Mouse (Mus musculus) forebrain, embryonic 11.5 days (tissue): ENCODE measurements at regions not wholly inside any gene's neighbourhood (a gene's known extent, or its start where the extent isn't known, plus 50 kb on each side); places are given as distances from the start of the nearest gene placed in this dataset.

Experiments
- ATAC-seq: fragments of 200-750 bp; cut with Nextera tagmentation; replicated peaks from 2 replicates; pipeline ENCODE4 v1.8.0; 2017; ENCODE audit warnings: moderate TSS enrichment; ENCODE audit not compliant: low FRiP score
- DNase-seq: peaks from one replicate; pipeline ENCODE4 v3.0.0-alpha.2; 2017; ENCODE audit warnings: low spot score
- H3K27ac ChIP-seq: fragments of 300-500 bp; sonication (generic); 2 replicates; pipeline ENCODE4 v1.5.1; 2014; ENCODE audit warnings: low read depth, low read length
- H3K27me3 ChIP-seq: fragments of 300-500 bp; sonication (generic); 2 replicates; pipeline ENCODE4 v1.6.1; 2014; ENCODE audit warnings: mild to moderate bottlenecking, low read length, mixed read lengths; ENCODE audit not compliant: control insufficient read depth, insufficient read depth
- H3K36me3 ChIP-seq: fragments of 300-500 bp; sonication (generic); 2 replicates; pipeline ENCODE4 v1.6.1; 2014; ENCODE audit warnings: mild to moderate bottlenecking, low read length, moderate library complexity, mixed read lengths; ENCODE audit not compliant: control insufficient read depth, insufficient read depth
- H3K4me1 ChIP-seq: fragments of 300-500 bp; sonication (generic); replicated peaks from 2 replicates; pipeline ENCODE4 v1.6.1; 2014; ENCODE audit warnings: low read length, mixed read lengths; ENCODE audit not compliant: control insufficient read depth, insufficient read depth
- H3K4me2 ChIP-seq: fragments of 300-500 bp; sonication (generic); 2 replicates; pipeline ENCODE4 v1.6.1; 2014; ENCODE audit warnings: low read depth, mild to moderate bottlenecking, low read length, moderate library complexity, mixed read lengths; ENCODE audit not compliant: severe bottlenecking
- H3K4me3 ChIP-seq: fragments of 300-500 bp; sonication (generic); 2 replicates; pipeline ENCODE4 v1.5.1; 2014; ENCODE audit warnings: low read depth, low read length
- H3K9ac ChIP-seq: fragments of 300-500 bp; sonication (generic); 2 replicates; pipeline ENCODE4 v1.6.1; 2014; ENCODE audit warnings: low read length
- H3K9me3 ChIP-seq: fragments of 300-500 bp; sonication (generic); 2 replicates; pipeline ENCODE4 v1.6.1; 2016; ENCODE audit warnings: low read length, mixed read lengths; ENCODE audit not compliant: control insufficient read depth
- WGBS: fragments of 180-500 bp; shearing (Covaris S2); extraction: QIAGEN DNeasy Blood & Tissue Kit; methylation state at CpG from one replicate; pipeline ENCODE4 v1.1.7; 2014; 5-methylcytosine and 5-hydroxymethylcytosine counted together

DNA sequence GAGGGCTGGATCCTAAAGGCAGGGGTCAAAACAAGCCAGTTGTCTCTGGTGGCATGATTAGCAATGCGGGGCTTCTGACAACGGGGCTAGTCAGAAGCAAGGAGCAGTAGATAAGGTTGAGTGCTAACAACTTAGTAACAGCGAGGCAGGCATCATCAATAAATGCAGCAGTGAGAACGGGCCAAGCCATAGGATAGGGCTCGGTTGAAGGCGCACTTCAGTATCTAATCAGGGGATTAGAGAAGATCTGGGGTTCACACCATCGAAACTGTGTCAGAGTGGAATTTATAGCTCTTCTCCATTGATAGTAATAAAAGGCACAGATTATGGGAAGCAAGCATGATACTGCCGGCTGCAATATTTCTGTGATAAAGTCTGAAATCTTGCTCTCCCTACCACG is 402.0 kb upstream of the Fam241a start:
- Histone ChIP-seq H3K4me3 (no peak overlapping the region), H3K4me2 (no peak overlapping the region), H3K9ac (no peak overlapping the region), H3K36me3 (no peaks in the 10 kb centered on the region), H3K9me3 (no peaks in the 10 kb centered on the region), H3K27me3 (no peaks in the 10 kb centered on the region), H3K27ac (no peak overlapping the region), H3K4me1 (no peaks in the 10 kb centered on the region)
- DNase-seq (no peak), ATAC-seq (no peak)
- 88% methylated on average over 9 of the region's 9 CpGs for WGBS

DNA sequence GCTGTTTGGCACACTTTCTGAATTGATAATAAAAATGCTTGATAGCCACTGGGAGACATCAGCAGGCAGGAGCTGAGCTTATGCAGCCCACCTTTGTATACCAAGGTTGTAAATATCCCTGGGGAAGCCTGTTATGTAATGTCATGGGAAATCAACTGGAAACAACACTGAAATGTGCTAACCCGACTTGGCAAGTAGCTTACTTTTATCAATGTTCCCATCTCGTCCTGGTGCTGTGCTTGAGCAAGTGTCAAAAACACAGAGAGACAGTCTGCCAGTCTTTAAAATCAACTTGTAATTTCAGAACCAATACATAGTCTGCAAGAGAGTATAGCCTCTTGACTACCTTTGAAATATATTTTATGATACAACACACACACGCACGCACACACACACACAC is 391.7 kb upstream of the Fam241a start:
- ATAC-seq (no peak), DNase-seq (no peak)
- Histone ChIP-seq H3K9ac (no peak overlapping the region), H3K9me3 (no peaks in the 10 kb centered on the region), H3K4me2 (no peak overlapping the region), H3K36me3 (no peaks in the 10 kb centered on the region), H3K27ac (no peak overlapping the region), H3K4me3 (no peak overlapping the region), H3K4me1 (no peaks in the 10 kb centered on the region), H3K27me3 (no peaks in the 10 kb centered on the region)
- 87% methylated on average over 4 of the region's 4 CpGs for WGBS

- H3K4me2 ChIP-seq = no peak overlapping the region
- WGBS = 89% methylated on average over 6 of the region's 6 CpGs
- ATAC-seq = no peak
Observed at GRCm38 (mm10) chr3:128285214-128285613, 389.1 kb upstream of the Fam241a start.

DNA sequence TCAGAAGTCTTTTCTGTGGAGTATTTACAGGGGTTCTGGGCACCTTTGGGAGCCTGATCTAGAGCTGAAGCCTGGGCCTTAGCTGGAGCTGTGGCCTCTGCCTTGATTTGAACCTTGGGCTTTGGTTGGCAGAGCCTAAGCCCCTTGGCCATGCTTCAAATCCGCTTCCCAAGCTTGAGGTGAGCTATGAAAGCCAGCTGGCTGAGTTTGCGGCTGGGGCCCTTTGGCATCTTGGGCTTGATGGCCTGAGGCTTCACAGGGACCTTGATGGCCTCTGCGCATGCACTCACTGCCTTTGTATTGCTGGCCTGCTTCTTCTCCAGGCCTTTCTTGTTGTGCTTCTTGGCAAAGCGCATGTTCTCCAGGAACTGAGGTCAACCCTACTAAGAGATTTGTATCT is 384.5 kb upstream of the Fam241a start:
- Histone ChIP-seq H3K27ac (no peak overlapping the region), H3K4me1 (no peaks in the 10 kb centered on the region), H3K9me3 (no peaks in the 10 kb centered on the region), H3K4me3 (no peak overlapping the region), H3K36me3 (no peaks in the 10 kb centered on the region), H3K27me3 (no peaks in the 10 kb centered on the region), H3K4me2 (no peak overlapping the region), H3K9ac (no peak overlapping the region)
- ATAC-seq (no peak), DNase-seq (no peak)
- 96% methylated on average over 4 of the region's 4 CpGs for WGBS

More at GRCm38 (mm10) chr3:128285214-128285613, 389.1 kb upstream of the Fam241a start:
- no peak for DNase-seq
- no peaks in the 10 kb centered on the region for H3K36me3 ChIP-seq
- H3K9ac ChIP-seq = no peak overlapping the region
- H3K27ac ChIP-seq = no peak overlapping the region
- no peaks in the 10 kb centered on the region for H3K9me3 ChIP-seq
- H3K27me3 ChIP-seq = no peaks in the 10 kb centered on the region
- no peak overlapping the region for H3K4me3 ChIP-seq
- H3K4me1 ChIP-seq = no peaks in the 10 kb centered on the region

GRCm38 (mm10) chr3:128270576-128270975 is 374.5 kb upstream of the Fam241a start:
- DNase-seq = no peak
- WGBS = 76% methylated on average over 6 of the region's 6 CpGs
- H3K36me3 ChIP-seq = no peaks in the 10 kb centered on the region
- no peak overlapping the region for H3K27ac ChIP-seq
- H3K9me3 ChIP-seq = no peaks in the 10 kb centered on the region
- H3K27me3 ChIP-seq = no peaks in the 10 kb centered on the region
- no peak overlapping the region for H3K4me3 ChIP-seq
- no peaks in the 10 kb centered on the region for H3K4me1 ChIP-seq
- H3K4me2 ChIP-seq = no peak overlapping the region
- H3K9ac ChIP-seq = no peak overlapping the region
- no peak for ATAC-seq

- 90% methylated on average over 2 of the region's 2 CpGs for WGBS
- Histone ChIP-seq H3K9me3 (no peaks in the 10 kb centered on the region), H3K4me1 (no peaks in the 10 kb centered on the region), H3K27ac (no peak overlapping the region), H3K36me3 (no peaks in the 10 kb centered on the region), H3K27me3 (no peaks in the 10 kb centered on the region), H3K4me3 (no peak overlapping the region), H3K4me2 (no peak overlapping the region), H3K9ac (no peak overlapping the region)
- DNase-seq (no peak), ATAC-seq (no peak)
Observed at GRCm38 (mm10) chr3:128261208-128261607, 365.1 kb upstream of the Fam241a start.

DNA sequence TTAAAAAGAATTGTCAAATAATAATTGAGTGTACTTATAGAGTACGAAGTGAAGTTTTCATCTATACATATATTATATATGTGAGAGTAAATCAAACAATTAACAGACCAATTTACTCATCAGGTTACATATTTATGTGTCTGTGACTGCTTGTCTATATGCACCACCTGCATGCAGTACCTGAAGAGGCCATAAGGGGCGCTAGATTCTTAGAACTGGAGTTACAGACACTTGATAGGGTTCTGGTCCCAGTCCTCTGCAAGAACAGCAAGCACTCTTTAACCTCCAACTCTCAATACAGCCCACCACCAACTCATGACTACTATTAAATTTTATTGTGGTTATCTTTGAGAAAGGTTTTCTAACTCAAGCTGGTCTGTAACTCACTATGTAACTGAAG is 351.7 kb upstream of the Fam241a start:
- no peaks in the 10 kb centered on the region for H3K27me3 ChIP-seq
- no peak for DNase-seq
- WGBS = 70% methylated on average over 2 of the region's 2 CpGs

GRCm38 (mm10) chr3:128239813-128240421 is 343.8 kb upstream of the Fam241a start:
- H3K9me3 ChIP-seq = no peaks in the 10 kb centered on the region
- no peak overlapping the region for H3K4me3 ChIP-seq
- no peaks in the 10 kb centered on the region for H3K4me1 ChIP-seq
- 90% methylated on average over 7 of the region's 7 CpGs for WGBS
- no peak overlapping the region for H3K27ac ChIP-seq
- H3K36me3 ChIP-seq = no peaks in the 10 kb centered on the region
- no peak overlapping the region for H3K4me2 ChIP-seq
- no peaks in the 10 kb centered on the region for H3K27me3 ChIP-seq
- no peak overlapping the region for H3K9ac ChIP-seq
- ATAC-seq (no peak), DNase-seq (no peak)

More for the DNA sequence above, 351.7 kb upstream of the Fam241a start:
- H3K4me1 ChIP-seq = no peaks in the 10 kb centered on the region
- no peaks in the 10 kb centered on the region for H3K36me3 ChIP-seq
- no peak overlapping the region for H3K27ac ChIP-seq
- no peak for ATAC-seq
- no peak overlapping the region for H3K4me2 ChIP-seq
- peaks cover 4% of the 10 kb centered on the region; the same call in 1 of the 2 replicates for H3K9me3 ChIP-seq
- H3K9ac ChIP-seq = no peak overlapping the region
- no peak overlapping the region for H3K4me3 ChIP-seq

DNA sequence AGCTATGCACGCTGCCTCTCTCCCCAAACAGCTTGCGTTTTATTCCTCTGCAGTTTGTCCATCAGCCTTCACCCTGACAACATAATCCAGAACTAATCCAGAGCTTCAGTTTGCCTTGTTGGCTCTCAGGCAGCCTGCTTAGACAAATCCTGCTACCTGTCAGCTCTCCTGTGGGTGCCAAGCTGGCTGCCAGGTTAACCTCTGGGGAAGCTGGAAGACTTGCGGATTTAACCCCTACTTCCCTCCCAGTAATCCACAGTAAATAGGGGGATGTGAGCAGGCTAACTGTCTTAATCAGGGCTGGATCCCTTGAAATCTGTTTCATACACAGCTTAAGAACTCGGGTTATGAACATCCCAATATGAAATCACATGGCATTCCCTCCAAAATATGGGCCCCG is 334.3 kb upstream of the Fam241a start:
- H3K9me3 ChIP-seq = no peaks in the 10 kb centered on the region
- 90% methylated on average over 5 of the region's 5 CpGs for WGBS
- no peaks in the 10 kb centered on the region for H3K4me1 ChIP-seq

More for the DNA sequence above, 334.3 kb upstream of the Fam241a start:
- Histone ChIP-seq H3K4me2 (no peak overlapping the region), H3K27ac (no peak overlapping the region), H3K9ac (no peak overlapping the region), H3K36me3 (no peaks in the 10 kb centered on the region), H3K27me3 (no peaks in the 10 kb centered on the region), H3K4me3 (no peak overlapping the region)
- ATAC-seq (no peak), DNase-seq (no peak)
